Mouse (Mus musculus) skeletal muscle tissue, adult 2 months (tissue): ENCODE results near the gene Tas2r135.

Experiments used
- DNase-seq: peaks from one replicate; pipeline ENCODE4 v3.0.0-alpha.2; 2012; ENCODE audit warnings: low read depth, low spot score

Gene Tas2r135

GRCm38 (mm10) chr6:42405134-42405533 is at the start of gene Tas2r135:
TSS of gene Tas2r135 (plus strand) at chr6:42405434.
- DNase-seq = no peak

DNA sequence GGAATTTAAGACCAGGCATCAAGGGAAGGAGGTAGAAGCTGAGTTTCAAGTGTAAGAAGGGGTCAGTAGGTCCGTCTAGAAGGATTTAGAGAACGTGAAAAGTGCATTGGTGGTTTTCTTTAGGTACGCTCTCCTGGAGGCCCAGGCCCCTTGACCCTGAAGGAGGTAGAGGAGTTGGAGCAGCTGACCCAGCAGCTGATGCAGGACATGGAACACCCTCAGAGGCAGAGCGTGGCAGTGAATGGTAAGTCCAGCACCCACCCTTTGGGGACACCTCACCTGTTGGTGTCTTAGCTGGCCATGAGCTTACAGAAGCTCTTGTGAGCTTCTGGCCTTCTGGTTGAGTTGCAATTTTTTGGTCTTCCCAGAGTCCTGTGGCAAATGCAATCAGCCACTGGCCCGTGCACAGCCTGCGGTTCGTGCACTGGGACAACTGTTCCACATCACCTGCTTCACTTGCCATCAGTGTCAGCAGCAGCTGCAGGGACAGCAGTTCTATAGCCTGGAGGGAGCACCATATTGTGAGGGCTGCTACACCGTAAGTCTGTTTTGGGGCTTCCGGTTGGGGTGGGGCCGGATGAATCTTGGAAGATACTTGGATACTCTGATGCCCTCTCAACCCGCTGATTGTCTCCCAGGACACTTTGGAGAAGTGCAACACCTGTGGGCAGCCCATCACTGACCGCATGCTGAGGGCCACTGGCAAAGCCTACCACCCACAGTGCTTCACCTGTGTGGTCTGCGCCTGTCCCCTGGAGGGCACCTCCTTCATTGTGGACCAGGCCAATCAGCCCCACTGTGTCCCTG is 49.2 kb upstream of the Tas2r135 start:
- DNase-seq = no peak

DNA sequence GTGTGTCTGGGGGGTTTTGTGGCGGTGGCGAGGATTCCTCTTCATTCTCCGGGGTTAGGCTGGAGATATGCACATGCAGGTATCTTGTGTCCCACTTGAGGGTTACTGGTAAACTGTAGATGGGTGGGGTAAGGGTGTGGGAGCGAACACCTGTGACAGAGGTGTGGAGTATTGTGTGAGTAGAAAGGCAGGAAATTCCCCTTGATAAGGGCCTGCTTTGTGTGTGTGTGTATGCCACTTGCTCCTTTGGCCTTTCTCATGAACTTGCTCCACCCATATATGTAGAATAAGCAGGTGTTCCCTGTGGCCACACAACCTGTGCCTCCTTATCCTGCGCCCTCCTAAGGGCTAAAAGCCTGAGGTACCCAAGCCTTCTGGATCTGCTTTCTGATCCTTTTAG is 48.3 kb upstream of the Tas2r135 start:
- no peak for DNase-seq

- no peak for DNase-seq
These were observed 47.3 kb upstream of the Tas2r135 start for GRCm38 (mm10) chr6:42357901-42358300.

DNA sequence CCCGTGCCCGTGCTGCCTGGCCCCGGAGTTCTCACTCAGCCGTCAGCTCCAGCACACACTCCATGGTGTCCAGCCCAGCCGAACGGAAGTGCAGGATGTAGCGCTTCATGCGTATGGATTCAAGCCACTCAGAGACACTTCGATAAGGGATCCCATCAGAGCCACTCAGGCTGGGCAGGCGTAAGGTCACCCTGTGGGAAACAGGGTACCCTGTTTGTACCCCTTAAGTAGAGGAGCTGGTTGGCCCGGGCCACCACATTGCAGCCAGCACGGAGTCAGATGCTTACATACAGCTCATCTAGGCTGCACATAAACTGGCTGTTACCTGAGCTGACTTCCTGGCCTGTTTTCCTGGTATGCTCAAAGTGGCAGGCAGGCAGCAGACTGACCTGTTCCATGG is 46.3 kb upstream of the Tas2r135 start:
- DNase-seq = no peak

- DNase-seq = no peak
These were observed 45.7 kb upstream of the Tas2r135 start for GRCm38 (mm10) chr6:42359364-42360147.

GRCm38 (mm10) chr6:42360231-42360840 is 44.9 kb upstream of the Tas2r135 start:
- DNase-seq = no peak

DNA sequence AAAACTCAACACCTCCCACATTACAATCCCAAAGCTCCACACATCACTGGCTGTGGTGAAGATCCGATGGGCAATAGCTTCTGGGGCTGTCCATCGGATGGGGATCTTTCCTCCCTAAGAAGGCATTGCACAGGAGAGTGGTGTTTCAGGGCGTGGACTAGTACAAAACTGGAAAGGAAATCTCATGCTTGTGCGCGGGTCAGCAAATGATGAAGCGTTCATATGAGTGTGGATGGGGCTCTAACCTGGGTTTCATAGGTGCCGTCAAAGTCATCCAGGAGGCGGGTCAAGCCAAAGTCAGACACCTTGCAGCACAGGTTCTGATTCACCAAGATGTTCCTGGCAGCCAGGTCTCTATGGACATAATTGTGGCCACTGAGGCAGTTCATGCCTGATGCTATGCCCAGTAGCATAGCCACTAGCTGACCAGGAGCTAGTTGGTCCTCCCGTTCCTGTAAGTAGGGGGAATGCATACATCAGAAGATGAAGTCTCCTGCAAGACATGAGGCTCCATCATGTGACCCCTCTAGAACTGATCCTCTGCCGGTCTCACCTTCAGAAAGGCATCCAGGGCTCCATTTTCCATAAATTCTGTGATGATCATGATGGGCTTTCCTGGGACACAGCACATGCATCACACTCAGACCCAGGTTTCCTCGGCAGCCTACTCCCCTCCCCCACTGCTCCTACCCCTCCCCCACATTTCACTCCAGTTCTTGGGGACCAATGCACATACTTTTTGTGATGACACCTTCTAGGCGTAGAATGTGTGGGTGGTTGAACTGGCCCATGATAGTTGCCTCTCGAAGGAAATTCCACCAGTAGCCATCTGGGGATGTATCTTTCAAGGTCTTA is 44.0 kb upstream of the Tas2r135 start:
- DNase-seq = no peak

DNA sequence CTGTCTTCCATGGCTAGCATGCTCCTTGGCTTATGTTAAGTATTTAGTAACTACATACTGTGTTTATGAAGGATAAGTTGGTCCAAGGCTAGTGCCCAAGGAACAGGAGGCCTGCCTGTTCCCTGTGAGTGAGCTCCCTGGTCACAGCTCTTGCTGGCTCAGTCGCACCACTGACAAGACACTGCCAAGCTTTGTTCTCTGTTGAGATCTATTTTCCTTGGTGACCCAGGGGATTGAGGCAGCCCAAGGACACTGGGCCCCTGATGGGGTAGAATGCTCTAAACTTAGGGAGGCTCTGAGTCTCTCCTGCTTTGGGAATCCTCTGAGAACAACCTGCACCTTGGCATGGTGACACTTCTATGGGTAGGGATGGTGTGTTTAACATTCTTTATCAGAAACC is 43.2 kb upstream of the Tas2r135 start:
- no peak for DNase-seq

DNA sequence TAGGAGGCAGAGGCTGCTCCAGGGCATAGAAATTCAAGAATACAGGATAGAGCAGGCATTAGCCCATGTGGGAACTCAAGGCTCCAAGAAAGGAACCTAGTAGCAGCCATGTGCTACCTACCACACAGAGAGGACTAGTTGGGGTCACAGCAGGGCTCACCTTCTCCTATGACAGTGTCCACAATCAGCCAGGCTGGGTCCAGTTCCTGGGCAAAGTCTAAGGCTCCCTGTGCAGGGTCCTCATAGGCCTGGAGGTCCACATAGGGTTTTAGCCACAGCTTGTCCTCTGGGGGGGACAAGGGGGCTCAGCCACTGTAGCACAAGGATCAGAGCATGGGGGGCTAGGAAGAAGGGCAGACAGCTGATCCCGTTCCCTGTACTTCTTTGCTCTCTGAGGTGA is 42.7 kb upstream of the Tas2r135 start:
- no peak for DNase-seq

DNA sequence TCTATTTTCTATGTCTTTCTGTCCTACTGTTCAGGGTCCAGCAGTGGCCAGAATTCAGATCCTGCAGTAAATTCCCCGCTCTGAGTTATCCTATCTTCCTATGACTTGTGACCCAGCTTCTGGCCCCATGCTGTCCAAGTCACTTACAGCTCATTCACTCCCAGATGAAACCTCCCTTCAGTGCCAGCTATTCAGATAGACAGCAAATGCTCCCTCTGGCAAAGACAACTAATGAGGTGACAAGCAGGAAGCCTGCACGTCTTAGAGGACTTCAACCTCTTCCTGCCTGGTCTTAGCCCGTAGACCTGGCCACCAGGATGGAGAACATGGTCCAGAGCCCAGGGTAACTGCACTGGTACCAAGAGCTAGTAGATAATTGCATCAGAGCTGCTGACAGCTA is 42.3 kb upstream of the Tas2r135 start:
- DNase-seq = no peak

DNA sequence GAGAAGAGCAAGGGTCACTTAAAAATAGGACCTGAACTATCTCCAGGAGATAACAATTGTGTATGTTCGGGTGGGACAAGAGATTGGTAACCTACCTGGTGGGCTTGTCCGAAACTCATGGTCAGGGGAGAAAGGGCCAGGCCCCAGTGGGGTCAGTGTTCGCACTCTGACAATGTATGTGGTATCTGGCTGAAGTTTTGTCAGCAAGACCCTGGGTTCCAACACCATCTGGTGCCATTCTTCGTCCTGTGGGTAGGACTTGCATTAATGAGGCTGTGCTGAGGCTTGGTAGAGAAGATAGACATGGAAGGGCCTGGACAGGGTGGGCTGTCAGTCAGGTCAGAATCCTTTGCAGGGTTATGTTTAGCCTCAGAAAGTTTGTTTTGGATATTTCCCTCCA is 41.2 kb upstream of the Tas2r135 start:
- no peak for DNase-seq

GRCm38 (mm10) chr6:42364607-42365006 is 40.6 kb upstream of the Tas2r135 start:
- DNase-seq = no peak

DNA sequence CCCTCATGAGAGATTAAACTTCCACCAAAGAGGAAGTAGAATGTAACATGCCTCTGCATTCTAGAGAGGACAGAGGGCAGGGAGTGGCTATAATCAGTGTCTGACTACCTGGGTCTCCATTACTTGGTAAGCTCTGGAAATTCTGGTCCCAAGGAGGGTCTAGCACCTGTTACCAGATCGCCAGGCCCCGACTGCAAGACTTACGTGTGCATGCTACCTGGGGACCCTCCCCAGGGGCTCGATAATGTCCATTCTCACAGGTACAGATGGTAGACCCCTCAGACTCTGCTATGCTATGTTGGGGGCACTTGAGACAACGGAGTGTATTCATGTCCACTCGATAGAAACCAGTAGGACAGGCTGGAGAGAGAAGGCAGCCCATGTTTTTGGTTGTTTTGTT is 40.0 kb upstream of the Tas2r135 start:
- DNase-seq = no peak

- DNase-seq = no peak
These were observed 35.4 kb upstream of the Tas2r135 start for GRCm38 (mm10) chr6:42369870-42370269.

DNA sequence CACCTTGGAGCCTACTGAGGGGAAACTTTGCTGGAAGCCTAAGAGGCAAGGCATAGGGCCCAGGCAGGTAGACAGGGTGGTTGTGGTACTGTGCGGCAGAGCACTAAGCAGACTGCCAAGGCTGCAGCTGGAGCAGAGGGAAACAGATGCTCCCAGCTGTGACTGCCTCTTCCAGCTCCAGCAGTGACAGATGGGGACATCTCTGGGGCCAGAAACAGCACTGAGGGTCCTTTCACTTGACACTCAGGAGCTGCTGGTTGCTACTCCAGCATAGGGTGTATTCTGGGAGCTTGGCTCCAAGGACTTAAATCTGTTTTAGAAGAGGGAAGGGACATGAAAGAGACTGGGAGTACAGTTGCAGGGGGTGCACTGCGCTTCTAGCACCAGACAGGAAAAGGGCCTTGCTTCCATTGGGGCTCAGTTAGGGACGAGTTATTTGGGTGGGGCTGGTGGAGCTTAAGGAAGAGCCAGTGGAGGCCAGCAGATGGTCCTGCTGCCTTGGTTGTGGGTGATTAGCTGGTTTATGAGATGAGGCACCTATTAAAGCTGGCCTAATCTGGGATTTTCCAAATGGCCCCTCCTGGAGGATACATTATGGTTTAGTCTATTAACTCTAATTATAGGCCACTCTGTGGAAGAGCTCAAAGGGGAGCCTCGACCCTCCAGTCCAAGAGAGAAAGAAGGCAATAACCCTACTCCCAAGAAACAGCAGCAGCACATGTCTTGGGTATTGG is 34.4 kb upstream of the Tas2r135 start:
- DNase-seq = no peak

- DNase-seq = no peak
These were observed 33.2 kb upstream of the Tas2r135 start for GRCm38 (mm10) chr6:42372001-42372400.

GRCm38 (mm10) chr6:42372421-42372815 is 32.8 kb upstream of the Tas2r135 start:
- no peak for DNase-seq

GRCm38 (mm10) chr6:42372816-42373547 is 32.3 kb upstream of the Tas2r135 start, which contains the start of gene Epha1:
TSS of gene Epha1 (minus strand) at chr6:42373268.
- no peak for DNase-seq
